Mouse (Mus musculus) MEL-GATA-1-ER (cell line): ENCODE measurements around the gene Oca2.
A peak's percentile ranks its signal among the peaks of the same experiment; 100 is the strongest.

Source experiments
- DNase-seq: peaks from one replicate; pipeline ENCODE4 v3.0.0-alpha.2; 2012; ENCODE audit warnings: low read depth; ENCODE audit errors: extremely low read depth

Gene Oca2

DNA sequence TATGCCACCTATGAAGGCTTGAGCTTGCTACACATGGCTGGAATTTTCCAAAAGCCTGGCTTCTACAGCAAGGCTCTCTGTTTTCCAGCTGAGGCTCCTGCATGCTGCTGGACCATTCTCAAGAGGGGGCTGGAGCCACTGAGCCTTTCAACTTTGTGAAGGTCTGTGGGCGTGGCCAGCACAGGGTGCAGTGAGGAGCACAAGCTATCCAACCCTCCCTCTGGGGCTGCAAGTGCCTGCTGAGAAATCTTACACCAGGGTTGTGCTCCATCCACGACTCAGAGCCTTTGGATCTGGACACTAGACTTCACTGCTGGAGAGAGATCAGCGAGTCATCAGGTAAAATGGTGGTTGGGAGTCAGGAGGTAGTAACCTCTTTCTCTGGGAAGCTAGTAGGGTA, at the start of gene Oca2:
Gene Oca2 (plus strand): TSS at position 218 of the 400 bp plus-strand sequence.
- no peak for DNase-seq

DNA sequence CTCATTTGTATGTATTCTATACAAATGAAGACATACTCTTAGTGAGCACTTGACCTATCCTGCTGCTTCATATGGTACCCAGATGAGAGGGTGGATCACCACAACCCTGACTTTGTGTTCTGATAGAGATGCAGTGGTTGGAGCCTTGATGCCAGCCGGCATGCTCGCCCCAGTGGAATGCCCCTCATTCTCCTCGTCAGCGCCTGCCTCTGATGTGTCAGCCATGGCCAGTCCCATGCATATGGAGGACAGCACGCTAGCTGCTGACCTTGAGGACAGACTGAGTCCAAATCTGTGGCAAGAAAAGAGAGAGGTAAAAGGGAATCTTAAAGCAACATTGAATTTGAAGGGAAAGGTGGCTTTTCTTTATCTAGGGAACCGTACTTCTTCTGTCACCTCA, 48.5 kb upstream of the Oca2 start:
- no peak for DNase-seq

DNA sequence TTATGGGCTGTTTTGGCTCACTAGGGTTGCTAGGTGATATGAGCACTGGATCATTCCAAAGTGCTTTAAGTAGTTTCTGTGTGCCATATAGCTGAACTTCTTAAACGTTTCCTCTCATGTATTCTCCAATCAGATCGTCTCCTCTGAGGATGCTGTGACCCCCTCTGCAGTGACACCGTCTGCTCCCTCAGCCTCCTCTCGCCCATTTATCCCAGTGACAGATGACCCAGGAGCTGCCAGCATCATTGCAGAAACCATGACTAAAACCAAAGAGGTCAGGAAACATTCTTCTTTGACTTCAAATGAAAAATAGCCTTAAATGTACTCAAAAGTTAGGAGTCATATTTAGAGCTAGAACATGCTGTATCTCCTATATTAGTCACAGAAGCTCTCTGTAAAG, 47.9 kb upstream of the Oca2 start:
- DNase-seq, result no peak

GRCm38 (mm10) chr7:56201483-56202218, 37.9 kb upstream of the Oca2 start:
- no peak for DNase-seq

DNA sequence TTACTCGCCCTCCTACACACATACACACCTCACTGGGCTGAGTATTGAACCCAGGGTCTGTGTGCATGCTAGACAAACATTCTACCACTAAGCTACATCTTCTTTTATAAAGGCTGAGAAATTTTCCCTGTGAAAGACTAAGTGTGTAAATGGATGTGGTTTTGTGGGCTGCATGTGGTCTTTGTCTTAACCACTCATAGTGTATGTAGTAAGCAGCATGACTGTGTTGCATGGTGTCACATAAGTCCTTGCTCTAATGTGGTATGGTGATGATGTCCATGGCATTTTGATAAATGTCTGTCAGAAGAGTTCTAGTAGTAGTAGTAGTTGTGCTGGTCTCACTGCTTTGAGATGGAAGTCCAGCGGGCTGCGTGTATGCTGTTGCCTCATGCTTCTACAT, 36.7 kb upstream of the Oca2 start:
- no peak for DNase-seq

DNA sequence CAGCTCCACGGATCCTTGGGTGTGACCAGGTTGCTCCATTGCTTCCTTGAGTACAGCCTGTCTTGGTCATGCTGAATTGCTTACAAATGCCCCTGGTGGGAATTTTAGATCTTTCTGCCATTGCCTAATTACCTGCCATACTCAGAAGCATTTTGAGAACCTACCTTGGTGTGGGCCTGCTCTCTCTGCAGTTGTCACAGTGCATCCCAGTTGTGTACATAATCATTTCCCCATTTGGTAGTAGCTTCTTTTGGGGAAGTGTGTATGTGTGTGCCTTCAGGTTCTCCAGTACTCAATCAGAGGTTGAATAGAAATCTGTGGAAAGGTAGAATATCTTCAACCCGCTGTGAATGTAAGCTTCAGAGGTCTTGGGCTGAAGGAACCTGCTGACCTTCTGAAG, 36.3 kb upstream of the Oca2 start:
- DNase-seq, result no peak

GRCm38 (mm10) chr7:56204877-56205276, 34.7 kb upstream of the Oca2 start:
- DNase-seq, result no peak

GRCm38 (mm10) chr7:56220811-56221210, 18.7 kb upstream of the Oca2 start:
- DNase-seq, result no peak

- no peak for DNase-seq
These were observed 3.7 kb upstream of the Oca2 start for GRCm38 (mm10) chr7:56235794-56236423.

GRCm38 (mm10) chr7:56236617-56237016, 2.9 kb upstream of the Oca2 start:
- DNase-seq, result no peak

- no peak for DNase-seq
These were observed 15.0 kb downstream of the Oca2 start for GRCm38 (mm10) chr7:56254568-56254967.

DNA sequence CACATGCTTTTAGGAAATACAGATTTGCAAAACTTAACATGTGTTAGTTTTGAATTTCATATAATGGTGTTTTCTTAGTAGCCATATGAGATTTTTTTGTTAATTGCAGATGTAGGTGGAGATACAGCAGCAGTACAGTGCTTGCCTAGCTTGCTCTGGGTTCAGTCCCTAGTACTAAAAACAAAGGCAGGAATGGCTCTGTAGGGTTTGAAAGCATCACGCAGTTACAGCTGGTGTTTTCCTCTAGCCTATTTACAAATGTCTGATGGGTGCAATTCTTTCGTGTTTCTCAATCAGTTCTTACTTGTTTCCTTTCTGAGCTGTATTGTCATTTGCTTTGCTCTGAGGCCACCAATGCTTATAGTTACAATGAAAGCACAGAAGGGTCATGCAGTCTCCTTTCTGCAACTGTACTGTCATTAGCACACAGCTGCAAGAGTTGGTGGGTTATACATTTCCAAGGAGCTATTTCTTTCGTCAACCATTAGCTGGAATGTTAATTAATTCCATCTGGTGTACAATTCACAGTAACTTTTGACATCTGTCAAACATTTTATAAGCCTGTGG, 18.4 kb downstream of the Oca2 start:
- DNase-seq, result no peak

- DNase-seq, result no peak
These were observed 37.9 kb downstream of the Oca2 start for GRCm38 (mm10) chr7:56277506-56277905.

DNA sequence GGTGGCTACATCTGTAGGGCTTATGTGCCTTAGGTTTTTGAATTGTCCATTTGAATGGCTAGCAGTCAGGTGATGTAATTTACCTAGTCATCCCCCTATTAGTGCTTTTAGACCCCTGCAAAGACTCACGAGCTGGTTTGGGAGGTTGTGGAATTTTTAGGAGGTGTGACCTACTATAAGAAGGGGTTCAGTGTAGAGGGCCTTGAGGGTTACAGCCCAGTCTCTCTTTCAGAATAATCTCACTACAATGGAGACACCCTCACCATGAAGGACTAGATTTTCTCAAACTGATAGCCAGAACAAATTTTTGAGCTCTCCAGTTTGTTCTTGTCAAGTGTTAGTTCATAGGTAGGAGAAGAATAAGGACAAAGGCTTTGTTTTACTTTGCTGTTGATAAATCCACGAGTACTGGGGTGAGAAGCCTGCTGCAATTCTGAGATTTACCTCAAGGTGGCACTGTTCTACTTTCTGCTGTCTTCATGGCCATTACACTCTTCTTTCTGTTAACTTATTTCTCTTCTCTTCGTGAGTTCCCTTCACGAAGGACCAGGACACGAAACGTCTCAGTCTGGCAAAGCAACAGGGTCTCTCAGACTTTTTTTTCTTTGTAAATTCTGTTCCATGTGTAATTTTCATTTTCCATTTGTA, 52.0 kb downstream of the Oca2 start:
- peak; percentile 12 for DNase-seq

DNA sequence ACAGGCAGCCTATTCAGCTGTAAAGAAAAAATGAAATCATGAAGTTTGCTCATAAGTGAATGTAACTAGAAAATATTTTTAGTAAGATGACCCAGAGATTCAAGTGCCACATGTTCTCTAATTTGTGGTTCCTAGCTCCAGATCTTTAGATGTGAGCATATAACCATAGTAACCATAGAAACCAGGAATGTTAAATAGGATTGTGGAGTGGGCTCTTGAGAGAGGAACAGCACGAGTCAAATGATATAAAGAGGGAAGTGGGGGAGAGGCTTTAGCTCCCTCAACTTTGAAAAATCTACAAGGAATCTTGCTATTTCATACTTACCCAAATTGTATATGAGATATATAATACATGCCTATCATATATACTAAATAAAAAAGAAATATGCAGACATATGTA, 64.8 kb downstream of the Oca2 start:
- no peak for DNase-seq

DNA sequence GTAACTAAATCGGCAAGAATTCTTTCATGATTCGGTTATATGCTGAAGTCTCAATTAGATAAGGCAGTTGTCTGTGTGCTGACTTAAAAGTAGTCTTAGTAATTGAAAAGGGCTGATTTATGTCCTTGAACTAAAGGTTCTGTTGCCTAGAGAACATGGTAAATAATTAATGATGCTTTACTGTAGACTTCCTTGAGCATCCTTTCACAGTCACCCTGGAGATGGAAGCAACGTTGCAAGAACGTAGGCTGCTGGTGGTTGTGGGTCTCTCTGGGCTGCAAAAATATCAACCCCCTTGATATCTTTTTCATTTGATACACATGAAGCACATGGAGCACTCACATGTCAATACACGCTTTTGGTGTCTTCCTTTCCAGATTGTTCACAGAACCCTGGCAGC, 74.8 kb downstream of the Oca2 start:
- DNase-seq, result no peak

DNA sequence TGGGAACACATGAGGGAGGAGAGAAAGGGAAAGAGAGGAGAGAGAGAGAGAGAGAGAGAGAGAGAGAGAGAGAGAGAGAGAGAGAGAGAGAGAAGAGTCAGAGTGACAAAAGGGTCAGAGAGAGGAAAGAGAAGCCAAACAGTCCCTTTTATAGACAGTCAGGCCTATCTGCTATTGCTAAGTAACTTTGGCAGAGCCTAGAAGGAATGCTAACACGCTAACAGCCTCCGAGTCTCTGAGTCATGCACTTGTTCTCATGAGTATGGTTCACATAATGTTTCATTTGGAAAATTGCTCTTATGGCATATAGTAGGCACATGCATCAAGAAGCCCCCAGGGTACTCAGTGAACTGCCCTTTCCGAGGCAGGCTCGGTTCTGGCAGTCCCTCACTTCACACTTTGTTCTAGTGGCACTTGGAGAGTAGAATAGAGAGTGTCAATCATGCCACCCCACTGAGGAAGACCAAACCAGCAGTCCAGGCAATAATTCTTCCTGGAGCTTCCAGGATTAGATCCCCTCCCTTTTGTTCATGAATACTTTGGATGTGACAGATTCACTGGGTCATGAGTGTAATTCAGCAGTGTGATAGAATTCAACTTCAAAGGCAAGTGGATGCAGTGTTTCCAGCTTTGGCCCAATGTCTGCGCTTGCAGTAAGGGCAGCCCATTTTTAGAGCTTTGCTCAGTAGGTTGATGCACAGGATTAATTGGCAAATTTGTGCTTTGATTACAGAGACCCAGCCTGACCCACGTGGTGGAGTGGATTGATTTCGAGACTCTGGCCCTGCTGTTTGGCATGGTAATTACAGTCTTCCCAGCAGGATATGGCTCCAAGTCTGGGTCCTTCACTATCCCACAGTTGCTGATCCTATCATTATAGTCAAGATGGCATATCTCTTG, 76.3 kb downstream of the Oca2 start:
- no peak for DNase-seq

- no peak for DNase-seq
These were observed 88.2 kb downstream of the Oca2 start for GRCm38 (mm10) chr7:56327738-56328137.

DNA sequence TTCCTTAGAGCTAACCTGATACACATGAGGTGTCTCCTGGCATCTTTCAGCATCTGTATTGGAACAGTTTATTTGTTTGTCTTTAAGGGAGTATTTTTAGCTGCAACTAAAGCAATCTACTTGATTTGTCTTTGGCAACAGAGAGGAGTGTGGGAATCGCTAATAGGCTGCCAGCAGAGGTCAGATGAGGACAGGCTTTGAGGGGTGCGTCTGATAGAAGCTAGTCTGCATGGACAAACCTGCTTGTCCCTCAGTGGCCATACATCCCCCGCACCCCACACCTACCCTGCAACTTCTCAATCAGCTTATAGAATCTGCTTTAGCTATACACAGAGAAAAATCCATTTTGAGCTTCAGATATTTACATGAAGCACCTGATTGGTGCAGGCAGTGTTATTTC, 109.0 kb downstream of the Oca2 start:
- DNase-seq, result no peak

DNA sequence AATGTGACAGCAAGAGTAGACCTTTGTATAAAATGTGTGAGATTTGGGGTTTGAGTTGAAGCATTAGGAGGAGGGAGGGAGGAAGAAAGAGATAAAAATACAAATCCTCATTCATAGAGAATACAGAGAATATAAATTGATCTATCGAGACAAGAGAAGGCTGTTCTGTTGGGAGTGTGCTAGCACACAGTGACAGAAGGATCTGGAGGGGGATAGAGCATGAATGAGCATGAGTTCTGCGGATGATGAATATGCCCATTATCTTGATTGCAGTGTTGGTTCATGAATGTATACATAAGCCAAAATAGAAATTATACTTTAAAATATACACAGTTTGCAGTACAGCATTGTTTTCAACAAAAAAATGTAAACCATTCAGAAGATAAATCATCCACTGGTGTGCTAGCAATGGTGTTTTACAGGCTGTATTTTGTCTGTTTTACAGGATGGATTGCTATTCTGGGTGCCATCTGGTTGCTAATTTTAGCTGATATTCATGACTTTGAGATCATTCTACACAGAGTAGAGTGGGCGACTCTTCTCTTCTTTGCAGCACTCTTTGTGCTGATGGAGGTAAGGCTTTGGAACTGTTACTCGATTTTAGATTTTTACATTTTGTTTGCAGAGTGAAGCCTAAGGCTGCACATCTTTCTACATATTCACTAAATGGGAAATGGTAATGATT, 117.2 kb downstream of the Oca2 start:
- no peak for DNase-seq
